Mouse (Mus musculus) C2C12 (cell line): ENCODE measurements around the gene Elf5. TPM values are rescaled to one million over a fixed set of nuclear protein-coding genes. Genes with fewer than 3 reads are reported as not detected.

ENCODE experiments used
- H3K27me3 ChIP-seq: one replicate; pipeline ENCODE4 v1.6.1; 2011; ENCODE audit not compliant: control insufficient read depth, insufficient read depth, insufficient read length
- H3K36me3 ChIP-seq: one replicate; pipeline ENCODE4 v1.6.1; 2011; ENCODE audit not compliant: control insufficient read depth, insufficient read depth
- H3K4me3 ChIP-seq: one replicate; pipeline ENCODE4 v1.5.1; 2011; ENCODE audit warnings: mild to moderate bottlenecking, control low read depth; ENCODE audit not compliant: poor library complexity, insufficient read depth, severe bottlenecking
- H3K79me2 ChIP-seq: one replicate; pipeline ENCODE4 v1.6.1; 2011; ENCODE audit not compliant: control insufficient read depth, insufficient read depth
- H3K79me3 ChIP-seq: one replicate; pipeline ENCODE4 v1.6.1; 2011; ENCODE audit warnings: low read depth, control low read depth
- H3ac ChIP-seq: one replicate; pipeline ENCODE3; 2011; ENCODE audit warnings: low read depth; ENCODE audit not compliant: control insufficient read depth, insufficient read length
- CEBPB ChIP-seq: IDR thresholded peaks from one replicate; pipeline ENCODE4 v1.6.1; 2011; ENCODE audit warnings: low read depth, mild to moderate bottlenecking, control low read depth, moderate library complexity
- CTCF ChIP-seq: IDR thresholded peaks from one replicate; pipeline ENCODE4 v1.5.1; 2011; ENCODE audit not compliant: control insufficient read depth, insufficient read depth, insufficient read length
- FOSL1 ChIP-seq: IDR thresholded peaks from one replicate; pipeline ENCODE4 v1.8.0; 2011; ENCODE audit warnings: mild to moderate bottlenecking, low read length; ENCODE audit not compliant: poor library complexity, insufficient read depth, severe bottlenecking
- MAX ChIP-seq: IDR thresholded peaks from one replicate; pipeline ENCODE4 v1.6.1; 2011; ENCODE audit warnings: mild to moderate bottlenecking, control low read depth
- MYOD1 ChIP-seq: IDR thresholded peaks from one replicate; pipeline ENCODE4 v1.6.1; 2011; ENCODE audit warnings: low read depth; ENCODE audit not compliant: control insufficient read depth, insufficient read length
- MYOG ChIP-seq: IDR thresholded peaks from one replicate; pipeline ENCODE4 v1.6.1; 2011; ENCODE audit not compliant: control insufficient read depth, insufficient read length; ENCODE audit errors: extremely low read depth
- USF1 ChIP-seq: IDR thresholded peaks from one replicate; pipeline ENCODE4 v1.6.1; 2011; ENCODE audit warnings: low read depth, mild to moderate bottlenecking, control low read depth, moderate library complexity
- polyA plus RNA-seq: library from polyadenylated mRNA; unstranded; fragments of >200 nt; fragmentation: generic; extraction: Trizol; gene quantifications from one replicate; pipeline ENCODE4 v1.2.1, GENCODE M21; 2012; ENCODE audit warnings: missing spikeins

The Elf5 gene
- polyA plus RNA-seq, 1 experiment: 0.01 TPM

DNA sequence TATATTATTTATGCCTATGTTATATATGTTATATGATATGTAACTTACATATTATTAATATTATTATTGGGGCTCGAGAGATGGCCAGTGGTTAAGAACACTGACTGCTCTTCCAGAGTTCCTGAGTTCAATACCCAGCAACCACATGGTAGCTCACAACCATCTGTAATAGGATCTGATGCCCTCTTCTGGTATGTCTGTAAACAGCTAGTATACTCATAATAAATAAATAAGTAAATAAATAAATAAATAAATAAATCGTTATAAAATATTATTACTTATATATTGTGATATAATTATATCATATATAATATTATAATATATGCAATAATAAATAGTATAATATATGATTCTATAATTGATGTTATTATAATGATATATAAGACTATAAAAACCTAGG, 64.7 kb downstream of the Elf5 start:
- Histone ChIP-seq H3ac (no peak overlapping the region), H3K79me2 (peaks cover 5% of the 10 kb centered on the region), H3K4me3 (no peak overlapping the region), H3K36me3 (peaks cover 21% of the 10 kb centered on the region), H3K27me3 (no peaks in the 10 kb centered on the region), H3K79me3 (peaks cover 1% of the 10 kb centered on the region)
- TF ChIP-seq USF1 (no peak), CTCF (no peak), MAX (no peak), MYOD1 (no peak), MYOG (no peak), FOSL1 (no peak), CEBPB (no peak)

DNA sequence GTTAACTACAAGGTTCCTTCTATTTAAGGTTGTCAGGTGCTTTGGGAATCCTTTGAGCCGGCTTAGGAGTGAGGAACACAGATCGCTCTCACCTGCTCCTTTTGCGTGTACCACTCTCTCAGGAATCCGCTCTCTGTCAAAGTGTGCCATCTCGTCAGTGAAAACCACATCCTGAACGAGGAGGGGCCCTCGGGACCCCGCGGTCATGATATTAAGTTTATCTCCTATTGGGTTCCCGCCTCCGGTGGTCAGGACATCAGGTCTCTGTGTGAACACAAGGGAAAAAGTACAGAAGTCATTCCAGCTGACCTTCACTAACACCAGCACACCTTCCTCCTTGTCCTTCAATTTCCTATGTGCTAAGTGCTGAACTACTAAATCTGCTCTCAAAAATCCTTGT, 65.2 kb downstream of the Elf5 start:
- Histone ChIP-seq H3K4me3 (no peak overlapping the region), H3K27me3 (no peaks in the 10 kb centered on the region), H3ac (no peak overlapping the region), H3K79me2 (peaks cover 5% of the 10 kb centered on the region), H3K36me3 (peaks cover 21% of the 10 kb centered on the region), H3K79me3 (peaks cover 1% of the 10 kb centered on the region)
- TF ChIP-seq CEBPB (no peak), MAX (no peak)

DNA sequence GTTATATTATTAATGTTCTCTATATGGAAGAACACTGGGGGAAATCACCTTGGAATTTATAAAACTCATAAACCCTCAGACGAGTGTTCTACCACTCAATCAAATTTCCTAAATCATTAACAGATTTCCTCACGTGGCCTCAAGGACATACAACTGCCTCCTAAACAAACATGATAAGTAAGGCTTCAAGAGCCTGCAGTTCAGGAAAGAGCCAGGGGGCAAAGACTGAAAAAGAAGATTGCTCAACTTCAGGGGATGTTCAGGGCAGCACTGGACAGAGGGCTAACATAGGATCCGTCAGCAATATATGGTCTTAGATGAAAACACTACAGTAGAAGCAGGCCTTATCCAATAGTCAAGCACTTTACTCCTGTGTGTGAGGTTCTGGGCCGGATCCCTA, 66.0 kb downstream of the Elf5 start:
- no peak for TF ChIP-seq USF1
- TF ChIP-seq MYOG: no peak
- TF ChIP-seq CEBPB: no peak
- TF ChIP-seq MAX: no peak
- TF ChIP-seq FOSL1: no peak
- no peak for TF ChIP-seq MYOD1
- no peak for TF ChIP-seq CTCF
- H3K79me3 ChIP-seq: peaks cover 1% of the 10 kb centered on the region
- peaks cover 20% of the 10 kb centered on the region for H3K36me3 ChIP-seq
- H3ac ChIP-seq: no peak overlapping the region
- peaks cover 5% of the 10 kb centered on the region for H3K79me2 ChIP-seq
- no peaks in the 10 kb centered on the region for H3K27me3 ChIP-seq
- H3K4me3 ChIP-seq: no peak overlapping the region

DNA sequence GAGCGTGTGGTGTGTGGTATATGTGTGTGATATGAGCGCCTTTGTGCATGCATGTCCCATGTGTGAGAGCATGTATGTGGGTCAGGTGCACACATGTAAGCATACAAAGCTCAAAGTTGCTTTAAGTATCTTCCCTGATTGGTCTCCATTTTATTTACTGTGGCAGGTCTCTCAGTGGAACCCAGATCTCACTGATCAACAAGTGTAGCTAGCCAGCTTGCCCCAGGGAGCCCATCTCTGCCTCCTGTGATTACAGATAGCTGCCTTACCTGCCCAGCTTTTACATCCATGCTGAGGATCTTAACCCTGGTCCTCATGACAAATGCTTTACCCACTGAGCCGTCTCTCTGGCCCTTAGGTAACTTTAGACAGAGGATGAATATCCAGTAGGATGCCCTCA, 66.8 kb downstream of the Elf5 start:
- H3K27me3 ChIP-seq: no peaks in the 10 kb centered on the region
- no peak overlapping the region for H3ac ChIP-seq
- H3K36me3 ChIP-seq: peaks cover 15% of the 10 kb centered on the region
- H3K4me3 ChIP-seq: no peak overlapping the region
- H3K79me2 ChIP-seq: peaks cover 11% of the 10 kb centered on the region
- peaks cover 3% of the 10 kb centered on the region for H3K79me3 ChIP-seq
- TF ChIP-seq MYOD1: no peak
- no peak for TF ChIP-seq MAX
- no peak for TF ChIP-seq FOSL1
- no peak for TF ChIP-seq USF1
- TF ChIP-seq CTCF: no peak
- TF ChIP-seq CEBPB: no peak
- TF ChIP-seq MYOG: no peak

DNA sequence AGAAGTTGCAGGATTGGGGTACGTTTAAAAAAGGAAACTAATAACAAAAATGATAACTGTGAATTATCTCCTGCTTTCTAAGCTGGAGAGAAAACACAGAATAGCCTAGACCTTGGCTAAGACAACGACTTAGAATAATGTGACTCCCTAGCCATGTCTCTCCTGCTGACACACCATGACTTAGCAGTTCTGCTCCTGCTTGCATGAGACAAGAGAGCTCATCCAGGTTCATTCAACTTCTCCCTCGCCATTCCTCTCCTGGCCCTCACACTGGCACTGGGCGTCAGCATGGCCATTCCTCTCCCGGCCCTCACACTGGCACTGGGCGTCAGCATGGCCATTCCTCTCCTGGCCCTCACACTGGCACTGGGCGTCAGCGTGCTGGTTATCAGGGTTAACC, 68.8 kb downstream of the Elf5 start:
- H3K27me3 ChIP-seq: no peaks in the 10 kb centered on the region
- peaks cover 3% of the 10 kb centered on the region for H3K79me3 ChIP-seq
- peaks cover 1% of the 10 kb centered on the region for H3K36me3 ChIP-seq
- no peak overlapping the region for H3ac ChIP-seq
- peaks cover 25% of the 10 kb centered on the region for H3K79me2 ChIP-seq
- TF ChIP-seq MYOG: no peak
- H3K4me3 ChIP-seq: no peak overlapping the region

DNA sequence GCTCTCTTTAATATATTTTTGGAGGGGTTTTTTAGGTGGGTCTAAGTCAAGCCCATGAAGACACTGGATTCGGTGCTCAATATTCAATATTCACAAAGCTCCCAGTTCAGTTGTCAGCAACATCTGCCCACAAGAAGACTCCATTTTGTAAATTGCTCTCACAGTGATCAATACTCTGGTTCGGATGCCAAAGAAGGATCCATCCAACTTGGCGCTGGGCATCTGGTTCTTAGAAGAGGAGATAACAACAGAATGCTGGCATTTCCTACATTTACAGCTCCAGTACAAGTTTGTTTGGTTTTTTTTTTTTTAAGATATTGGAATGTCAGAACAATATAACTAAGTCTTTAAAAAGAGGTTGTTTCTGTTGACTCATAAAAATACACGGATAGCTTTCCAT, 69.4 kb downstream of the Elf5 start:
- TF ChIP-seq MYOD1: no peak
- no peak for TF ChIP-seq CTCF
- TF ChIP-seq MAX: no peak
- TF ChIP-seq MYOG: no peak
- TF ChIP-seq CEBPB: no peak
- TF ChIP-seq FOSL1: no peak
- TF ChIP-seq USF1: no peak
- Histone ChIP-seq H3K79me2 (peaks cover 25% of the 10 kb centered on the region), H3K4me3 (no peak overlapping the region), H3K79me3 (peaks cover 3% of the 10 kb centered on the region), H3K27me3 (no peaks in the 10 kb centered on the region), H3K36me3 (no peaks in the 10 kb centered on the region), H3ac (no peak overlapping the region)
